Mouse (Mus musculus) embryonic facial prominence, embryonic 13.5 days (tissue): ENCODE measurements around the gene Gsdma. TPM values are rescaled to one million over a fixed set of nuclear protein-coding genes. Genes with fewer than 3 reads are reported as not detected.
A peak's percentile ranks its signal among the peaks of the same experiment; 100 is the strongest.
"Not testable (repeated sequence)": the region's sequence is repeated elsewhere in the genome, so short reads cannot be mapped to it uniquely, and the experiment has no call there.

ENCODE experiments used
- ATAC-seq: fragments of 200-750 bp; cut with Nextera tagmentation; 2 replicates; pipeline ENCODE4 v1.8.0; 2017; ENCODE audit warnings: low read depth; ENCODE audit not compliant: insufficient number of reproducible peaks, insufficient read depth, low FRiP score, low TSS enrichment
- H3K27ac ChIP-seq: fragments of 300-500 bp; sonication (generic); 2 replicates; pipeline ENCODE4 v1.5.1; 2015; ENCODE audit warnings: moderate library complexity, mild to moderate bottlenecking, inconsistent platforms
- H3K27me3 ChIP-seq: fragments of 300-500 bp; sonication (generic); 2 replicates; pipeline ENCODE4 v1.6.1; 2015; ENCODE audit warnings: mild to moderate bottlenecking, inconsistent platforms
- H3K36me3 ChIP-seq: fragments of 300-500 bp; sonication (generic); 2 replicates; pipeline ENCODE4 v1.6.1; 2015; ENCODE audit warnings: mild to moderate bottlenecking, inconsistent platforms
- H3K4me1 ChIP-seq: fragments of 300-500 bp; sonication (generic); 2 replicates; pipeline ENCODE4 v1.6.1; 2015; ENCODE audit warnings: inconsistent platforms
- H3K4me2 ChIP-seq: fragments of 300-500 bp; sonication (generic); 2 replicates; pipeline ENCODE4 v1.6.1; 2015; ENCODE audit warnings: moderate library complexity, mild to moderate bottlenecking, inconsistent platforms
- H3K4me3 ChIP-seq: fragments of 300-500 bp; sonication (generic); 2 replicates; pipeline ENCODE4 v1.5.1; 2015; ENCODE audit warnings: mild to moderate bottlenecking, inconsistent platforms
- H3K9ac ChIP-seq: fragments of 300-500 bp; sonication (generic); 2 replicates; pipeline ENCODE4 v1.6.1; 2015; ENCODE audit warnings: mild to moderate bottlenecking, inconsistent platforms
- H3K9me3 ChIP-seq: fragments of 300-500 bp; sonication (generic); 2 replicates; pipeline ENCODE4 v1.6.1; 2016; ENCODE audit warnings: inconsistent platforms
- WGBS: fragments of 180-500 bp; shearing (Covaris S2); methylation state at CpG from one replicate; pipeline ENCODE4 v1.1.7; 2015; ENCODE audit warnings: mixed read lengths; 5-methylcytosine and 5-hydroxymethylcytosine counted together
- polyA plus RNA-seq: library from polyadenylated mRNA; unstranded; fragments of >200 nt; fragmentation: Nextera tagmentation; extraction: Ambion mirVana; gene quantifications from 2 replicates; pipeline ENCODE4 v1.2.1, GENCODE M21; 2015

Gene Gsdma
- polyA plus RNA-seq, 1 experiment from 2014 or later, result 0.48 TPM

DNA sequence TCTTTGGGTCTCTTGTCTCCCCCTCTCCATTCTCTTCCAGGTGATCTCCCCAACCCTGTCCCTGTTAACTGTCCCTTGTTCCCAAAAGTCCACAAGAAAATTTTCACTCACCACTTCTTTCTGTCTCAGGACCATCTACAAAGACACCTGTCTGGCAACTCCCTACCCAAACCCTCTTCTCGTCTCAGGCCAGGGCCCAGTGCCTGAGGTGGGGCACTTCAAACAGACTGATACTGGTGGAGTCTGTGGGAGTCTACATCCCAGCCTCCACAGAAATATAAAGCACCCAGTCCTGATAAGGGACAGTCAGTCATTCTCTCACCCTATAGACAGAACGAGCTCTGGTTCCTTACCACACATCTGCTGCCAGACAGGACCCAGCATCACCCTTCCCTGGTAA, 17.7 kb upstream of the Gsdma start, which contains the start of gene Gsdma2:
Gsdma2 (plus strand) TSS at position 301 of the 400 bp plus-strand sequence.
- Histone ChIP-seq H3K9me3 (no peaks in the 10 kb centered on the region), H3K4me1 (no peaks in the 10 kb centered on the region), H3K4me3 (no peak within 1 kb of the TSS), H3K27me3 (peaks cover 14% of the 10 kb centered on the region), H3K36me3 (no peaks in the 10 kb centered on the region), H3K9ac (no peak within 1 kb of the TSS), H3K4me2 (no peak within 1 kb of the TSS), H3K27ac (no peak within 1 kb of the TSS)
- 57% methylated on average over 2 of the region's 2 CpGs for WGBS
- no peak for ATAC-seq

DNA sequence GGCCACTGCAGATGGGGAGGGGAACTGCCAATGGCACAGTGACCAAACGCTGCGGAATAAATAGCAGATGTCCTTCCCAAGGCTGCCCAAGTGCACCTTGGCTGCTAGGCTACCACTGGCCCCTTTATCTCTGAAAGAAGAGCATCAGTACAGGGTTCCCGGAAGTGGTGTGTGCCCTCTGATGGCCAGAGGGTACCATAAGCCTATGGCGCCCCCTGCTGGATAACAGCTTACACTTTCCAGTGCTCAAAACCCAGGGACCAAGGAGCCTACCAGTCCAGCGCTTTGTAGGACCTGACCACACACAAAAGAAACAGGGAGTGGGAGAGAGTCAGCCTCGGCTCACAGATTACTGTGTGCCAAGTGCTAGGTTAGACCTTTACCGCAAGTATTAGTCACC, 9.1 kb upstream of the Gsdma start:
- not testable (repeated sequence) for H3K4me2 ChIP-seq, H3K27me3 ChIP-seq, H3K9ac ChIP-seq, ATAC-seq, H3K27ac ChIP-seq, H3K9me3 ChIP-seq, H3K4me1 ChIP-seq, H3K36me3 ChIP-seq, H3K4me3 ChIP-seq
- 15% methylated on average over 7 of the region's 7 CpGs for WGBS

DNA sequence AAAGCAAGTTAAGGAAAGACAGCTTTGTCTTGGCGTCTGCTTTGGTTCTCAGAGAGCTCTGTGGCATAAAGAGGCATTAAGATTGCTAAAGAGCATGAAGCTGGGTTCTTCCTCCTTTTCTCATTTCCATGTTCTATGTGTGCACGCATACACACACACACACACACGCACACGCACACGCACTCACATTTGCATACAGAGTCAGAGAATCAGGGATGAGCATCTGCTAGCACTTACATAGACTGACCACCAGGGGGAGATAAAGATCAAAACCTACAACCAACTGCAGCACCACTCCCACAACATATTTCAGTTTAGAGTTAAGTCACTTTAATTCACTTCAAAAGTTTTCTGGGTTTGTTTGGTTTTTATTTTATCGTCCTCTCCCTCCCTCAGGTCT, 3.6 kb upstream of the Gsdma start:
- no peaks in the 10 kb centered on the region for H3K36me3 ChIP-seq
- H3K27ac ChIP-seq, result no peak overlapping the region
- peak overlapping the region; percentile 18; the same call in 1 of the 2 replicates for H3K4me2 ChIP-seq
- H3K27me3 ChIP-seq, result peaks cover 6% of the 10 kb centered on the region; the same call in 1 of the 2 replicates
- no peak overlapping the region for H3K4me3 ChIP-seq
- ATAC-seq, result no peak
- 16% methylated on average over 6 of the region's 6 CpGs for WGBS
- H3K9me3 ChIP-seq, result no peaks in the 10 kb centered on the region
- no peak overlapping the region for H3K9ac ChIP-seq
- H3K4me1 ChIP-seq, result no peaks in the 10 kb centered on the region

DNA sequence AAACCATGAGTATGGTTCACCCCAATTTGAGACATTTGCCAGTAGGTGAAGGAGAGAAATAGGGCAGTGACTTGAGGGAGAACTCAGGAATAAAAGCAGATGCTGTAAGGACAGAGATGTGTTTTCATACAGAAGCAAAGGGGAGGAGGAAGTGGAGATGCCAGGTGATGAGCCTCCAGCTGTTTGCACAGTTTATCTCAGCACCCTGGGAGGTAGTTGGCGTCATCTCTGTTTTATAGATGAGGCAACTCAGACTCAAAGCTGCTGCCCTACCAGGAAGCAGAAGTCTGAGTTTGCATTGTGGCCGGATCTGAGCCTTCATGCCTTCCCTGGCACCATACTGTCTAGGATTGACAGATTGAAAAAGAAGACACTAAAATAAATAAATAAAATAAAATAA, 4.8 kb downstream of the Gsdma start:
- Histone ChIP-seq H3K9ac (no peak overlapping the region), H3K4me2 (no peak overlapping the region), H3K4me1 (no peaks in the 10 kb centered on the region), H3K27ac (no peak overlapping the region), H3K36me3 (no peaks in the 10 kb centered on the region), H3K4me3 (no peak overlapping the region), H3K27me3 (peaks cover 39% of the 10 kb centered on the region), H3K9me3 (no peaks in the 10 kb centered on the region)
- no peak for ATAC-seq
- WGBS, result 63% methylated on average over 2 of the region's 2 CpGs

DNA sequence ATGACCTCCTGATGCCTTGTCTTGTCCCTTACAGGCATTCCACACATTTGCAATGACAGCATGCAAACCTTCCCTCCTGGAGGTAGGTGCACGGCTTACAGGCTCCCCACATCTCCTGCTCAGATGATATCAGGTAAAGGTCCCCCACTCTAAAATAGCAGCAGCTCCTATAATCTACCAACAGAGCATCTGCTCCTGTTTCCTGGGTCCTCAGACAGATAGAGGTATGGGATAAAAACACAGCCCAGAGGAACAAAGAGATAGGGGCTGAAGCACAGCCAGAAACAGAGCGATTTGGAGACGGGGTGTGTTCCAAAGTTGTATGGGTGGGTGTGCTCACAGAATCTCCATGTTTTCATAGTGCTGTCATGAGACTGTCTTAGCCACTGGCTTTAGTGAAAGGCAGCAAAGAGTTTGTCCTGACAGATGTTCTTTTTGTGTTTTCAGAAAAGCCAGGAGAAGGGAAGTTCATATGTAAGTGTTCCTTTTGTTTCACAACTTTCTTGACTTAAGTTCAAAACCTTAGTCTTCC, 7.2 kb downstream of the Gsdma start:
- Histone ChIP-seq H3K4me2 (no peak overlapping the region), H3K27me3 (peaks cover 34% of the 10 kb centered on the region), H3K9ac (no peak overlapping the region), H3K4me1 (no peaks in the 10 kb centered on the region), H3K9me3 (no peaks in the 10 kb centered on the region), H3K27ac (no peak overlapping the region), H3K4me3 (no peak overlapping the region), H3K36me3 (no peaks in the 10 kb centered on the region)
- 77% methylated on average over 3 of the region's 3 CpGs for WGBS
- no peak for ATAC-seq

DNA sequence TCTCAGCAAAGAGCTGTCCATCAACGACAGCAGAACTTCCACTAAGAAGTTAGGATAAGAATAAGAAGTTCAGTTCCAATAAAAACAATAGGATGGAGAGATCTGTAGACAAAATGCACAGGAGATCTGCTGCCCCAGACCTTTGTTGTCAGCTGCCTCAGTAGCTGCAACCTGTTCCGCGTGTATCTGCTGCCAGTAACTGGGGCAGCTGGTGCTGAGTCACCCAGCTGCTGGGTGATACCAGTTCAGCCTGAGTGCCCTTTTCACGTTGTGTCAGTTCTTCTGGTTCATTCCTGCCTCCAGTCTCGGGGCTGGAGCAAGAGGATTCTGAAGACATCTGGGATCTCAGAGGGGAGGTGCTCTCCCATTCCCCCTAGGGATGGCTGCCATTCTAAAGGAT, 7.7 kb downstream of the Gsdma start:
- no peak overlapping the region for H3K27ac ChIP-seq
- WGBS, result 56% methylated on average over 5 of the region's 5 CpGs

DNA sequence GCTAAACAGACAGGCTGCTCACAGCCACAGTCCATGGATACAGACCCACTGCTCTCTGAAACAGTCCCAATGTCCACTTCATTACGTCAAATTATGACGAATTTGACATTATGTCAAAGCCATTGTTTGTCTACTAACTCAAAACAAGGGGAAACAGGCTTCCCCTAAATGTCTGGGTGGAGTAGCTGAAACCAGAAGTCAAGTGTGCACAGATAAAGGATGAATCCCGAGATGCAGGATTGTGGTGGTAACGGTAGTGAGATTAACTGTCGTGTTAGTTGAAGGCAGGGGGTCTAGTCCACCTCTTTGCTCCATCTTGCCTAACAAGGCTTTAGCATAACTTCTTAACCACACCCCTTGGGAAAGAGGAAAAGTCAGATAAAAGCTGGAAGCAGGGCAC, 8.3 kb downstream of the Gsdma start:
- Histone ChIP-seq H3K27me3 (peaks cover 23% of the 10 kb centered on the region), H3K4me2 (no peak overlapping the region), H3K36me3 (no peaks in the 10 kb centered on the region), H3K27ac (no peak overlapping the region), H3K9ac (no peak overlapping the region), H3K9me3 (no peaks in the 10 kb centered on the region), H3K4me1 (no peaks in the 10 kb centered on the region), H3K4me3 (no peak overlapping the region)
- no peak for ATAC-seq
- 83% methylated on average over 5 of the region's 5 CpGs for WGBS

More for the DNA sequence above, 7.7 kb downstream of the Gsdma start:
- Histone ChIP-seq H3K36me3 (no peaks in the 10 kb centered on the region), H3K9ac (no peak overlapping the region), H3K9me3 (no peaks in the 10 kb centered on the region), H3K4me1 (no peaks in the 10 kb centered on the region), H3K27me3 (peaks cover 29% of the 10 kb centered on the region), H3K4me3 (no peak overlapping the region), H3K4me2 (no peak overlapping the region)
- ATAC-seq, result no peak

DNA sequence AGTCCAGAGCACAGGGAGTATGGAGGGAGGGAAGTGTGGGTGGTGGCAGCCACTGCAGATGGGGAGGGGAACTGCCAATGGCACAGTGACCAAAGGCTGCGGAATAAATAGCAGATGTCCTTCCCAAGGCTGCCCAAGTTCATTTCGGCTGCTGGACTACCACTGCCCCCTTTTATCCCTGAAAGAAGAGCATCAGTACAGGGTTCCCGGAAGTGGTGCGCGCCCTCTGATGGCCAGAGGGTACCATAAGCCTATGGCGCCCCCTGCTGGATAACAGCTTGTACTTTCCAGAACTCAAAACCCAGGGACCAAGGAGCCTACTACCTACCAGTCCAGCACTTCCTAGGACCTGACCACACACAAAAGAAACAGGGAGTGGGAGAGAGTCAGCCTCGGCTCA, 9.0 kb downstream of the Gsdma start:
- not testable (repeated sequence) for H3K4me3 ChIP-seq

DNA sequence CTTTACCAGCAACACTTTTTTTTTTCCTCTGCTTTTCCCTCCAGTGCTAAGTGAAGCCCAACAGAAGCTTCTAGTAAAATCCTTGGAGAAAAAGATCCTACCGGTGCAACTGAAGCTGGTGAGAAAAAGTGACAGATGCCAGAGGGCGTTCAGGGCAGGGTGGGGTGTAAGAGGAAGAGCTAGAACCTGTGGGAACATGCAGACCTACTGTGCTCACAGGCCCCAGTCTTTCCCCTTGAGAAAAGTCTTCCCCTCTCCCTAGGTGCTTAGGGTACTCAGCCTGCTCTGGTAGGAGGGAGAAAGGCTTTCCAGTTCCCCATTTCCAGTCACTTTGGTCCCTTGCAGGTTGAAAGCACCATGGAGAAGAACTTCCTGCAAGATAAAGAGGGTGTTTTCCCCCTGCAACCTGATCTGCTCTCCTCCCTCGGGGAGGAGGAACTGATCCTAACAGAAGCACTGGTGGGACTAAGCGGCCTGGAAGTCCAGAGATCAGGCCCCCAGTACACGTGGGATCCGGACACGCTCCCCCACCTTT, 11.7 kb downstream of the Gsdma start:
- no peak overlapping the region for H3K9ac ChIP-seq
- no peaks in the 10 kb centered on the region for H3K27me3 ChIP-seq
- no peak overlapping the region for H3K27ac ChIP-seq
- H3K4me3 ChIP-seq, result no peak overlapping the region
- H3K4me2 ChIP-seq, result no peak overlapping the region
- ATAC-seq, result no peak
- H3K36me3 ChIP-seq, result no peaks in the 10 kb centered on the region
- H3K9me3 ChIP-seq, result no peaks in the 10 kb centered on the region
- no peaks in the 10 kb centered on the region for H3K4me1 ChIP-seq
- WGBS, result 36% methylated on average over 7 of the region's 7 CpGs

More for the DNA sequence above, 9.0 kb downstream of the Gsdma start:
- Histone ChIP-seq H3K27me3 (peaks cover 16% of the 10 kb centered on the region), H3K4me2 (peak overlapping the region; percentile 38)
- not testable (repeated sequence) for H3K4me1 ChIP-seq, H3K27ac ChIP-seq, H3K9me3 ChIP-seq, ATAC-seq, H3K9ac ChIP-seq, H3K36me3 ChIP-seq
- 3% methylated on average over 7 of the region's 7 CpGs for WGBS

DNA sequence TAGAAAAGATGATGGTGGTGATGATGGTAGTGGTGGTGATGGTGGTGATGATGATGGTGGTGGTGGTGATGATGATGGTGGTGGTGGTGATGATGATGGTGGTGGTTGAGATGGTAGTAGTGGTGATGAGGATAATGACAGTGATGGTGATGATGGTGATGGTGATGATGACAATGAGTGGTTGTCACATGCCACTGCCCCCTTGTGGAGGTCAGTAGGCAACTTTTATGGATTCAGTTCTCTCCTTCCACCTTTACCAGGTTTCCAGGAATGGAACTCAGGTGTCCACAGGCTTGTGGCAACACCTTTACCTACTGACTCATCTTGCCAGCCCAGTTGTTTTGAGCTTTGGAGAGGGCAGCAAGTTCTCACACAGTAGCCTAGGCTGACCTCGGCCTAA, 15.9 kb downstream of the Gsdma start:
- no peak overlapping the region for H3K9ac ChIP-seq
- no peaks in the 10 kb centered on the region for H3K27me3 ChIP-seq
- H3K4me1 ChIP-seq, result peaks cover 9% of the 10 kb centered on the region
- peaks cover 3% of the 10 kb centered on the region for H3K36me3 ChIP-seq
- WGBS, result 97% methylated on average over 1 of the region's 1 CpGs
- H3K4me2 ChIP-seq, result no peak overlapping the region
- no peak overlapping the region for H3K4me3 ChIP-seq
- no peak overlapping the region for H3K27ac ChIP-seq
- no peaks in the 10 kb centered on the region for H3K9me3 ChIP-seq
- no peak for ATAC-seq

DNA sequence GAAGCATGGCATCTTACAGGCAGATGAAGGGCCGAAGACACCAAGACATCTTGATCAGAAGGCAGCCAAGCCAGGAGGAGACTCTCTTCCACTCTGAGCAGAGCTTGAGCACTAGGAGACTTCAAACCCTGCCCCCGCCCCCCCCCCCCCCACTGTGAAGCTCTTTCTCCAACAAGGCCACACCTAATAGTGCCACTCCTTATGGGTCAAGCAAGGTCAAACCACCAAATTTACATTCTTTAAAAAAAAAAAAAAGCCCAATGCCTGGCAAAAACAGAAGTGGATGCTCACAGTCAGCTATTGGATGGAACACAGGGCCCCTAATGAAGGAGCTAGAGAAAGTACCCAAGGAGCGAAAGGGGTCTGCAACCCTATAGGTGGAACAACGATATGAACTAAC, 16.4 kb downstream of the Gsdma start:
- H3K4me3 ChIP-seq, H3K27ac ChIP-seq, H3K4me1 ChIP-seq, ATAC-seq, H3K27me3 ChIP-seq, H3K4me2 ChIP-seq, H3K9me3 ChIP-seq, H3K36me3 ChIP-seq, H3K9ac ChIP-seq: not testable (repeated sequence)
- WGBS, result 89% methylated on average over 4 of the region's 4 CpGs

DNA sequence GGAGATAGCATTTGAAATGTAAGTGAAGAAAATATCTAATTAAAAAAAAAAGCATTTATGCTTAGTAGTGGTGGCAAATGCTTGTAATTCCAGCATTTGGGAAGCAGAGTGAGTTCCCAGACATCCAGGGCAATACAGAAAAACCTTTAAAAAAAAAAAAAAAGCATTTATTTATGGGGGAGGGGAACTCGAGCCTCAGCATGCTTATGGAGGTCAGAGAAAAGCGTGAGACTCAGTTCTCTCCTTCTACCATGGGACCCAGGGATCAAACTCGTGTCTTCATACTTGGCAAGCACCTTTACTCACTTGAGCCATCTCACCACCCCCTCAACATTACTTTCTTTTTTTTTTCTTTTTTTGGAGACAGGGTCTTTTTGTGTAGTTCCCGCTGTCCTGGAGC, 17.0 kb downstream of the Gsdma start:
- Histone ChIP-seq H3K9me3 (no peaks in the 10 kb centered on the region), H3K4me2 (no peak overlapping the region), H3K36me3 (peaks cover 14% of the 10 kb centered on the region), H3K4me3 (no peak overlapping the region), H3K9ac (no peak overlapping the region), H3K27me3 (no peaks in the 10 kb centered on the region), H3K27ac (no peak overlapping the region), H3K4me1 (peaks cover 9% of the 10 kb centered on the region)
- 71% methylated on average over 4 of the region's 4 CpGs for WGBS
- no peak for ATAC-seq
